Mouse (Mus musculus): ENCODE measurements around the gene Rere. TPM values are rescaled to one million over a fixed set of nuclear protein-coding genes. Genes with fewer than 3 reads are reported as not detected.
"Not testable (repeated sequence)": the region's sequence is repeated elsewhere in the genome, so short reads cannot be mapped to it uniquely, and the experiment has no call there.

Rere gene
- polyA plus RNA-seq, 1 experiment from 2014 or later: 52.0 TPM

GRCm38 (mm10) chr4:150493258-150493937 is 212.0 kb downstream of the Rere start:
- H3K27ac ChIP-seq (ENCODE audit: low read depth, low read length): no peak overlapping the region
- H3K4me3 ChIP-seq (ENCODE audit: low read depth, low read length): no peak overlapping the region
- no peak overlapping the region for H3K9ac ChIP-seq (ENCODE audit: low read length)
- H3K36me3 ChIP-seq (ENCODE audit: control insufficient read depth, insufficient read depth, low read length): no peaks in the 10 kb centered on the region
- ATAC-seq (ENCODE audit: insufficient read depth, low FRiP score, low TSS enrichment): no peak
- WGBS: 91% methylated on average over 7 of the region's 7 CpGs
- H3K4me1 ChIP-seq (ENCODE audit: control insufficient read depth, insufficient read depth, low read length): peaks cover 5% of the 10 kb centered on the region
- H3K27me3 ChIP-seq (ENCODE audit: control insufficient read depth, insufficient read depth, low read length): no peaks in the 10 kb centered on the region
- H3K4me2 ChIP-seq (ENCODE audit: low read depth): no peak overlapping the region
- no peak for DNase-seq (ENCODE audit: low spot score)
- no peaks in the 10 kb centered on the region for H3K9me3 ChIP-seq (ENCODE audit: control insufficient read depth, low read length)

- H3K9ac ChIP-seq (ENCODE audit: low read length); H3K36me3 ChIP-seq (ENCODE audit: control insufficient read depth, insufficient read depth, low read length); H3K9me3 ChIP-seq (ENCODE audit: control insufficient read depth, low read length); DNase-seq (ENCODE audit: low spot score); ATAC-seq (ENCODE audit: insufficient read depth, low FRiP score, low TSS enrichment); H3K4me2 ChIP-seq (ENCODE audit: low read depth); H3K27ac ChIP-seq (ENCODE audit: low read depth, low read length); H3K27me3 ChIP-seq (ENCODE audit: control insufficient read depth, insufficient read depth, low read length); H3K4me1 ChIP-seq (ENCODE audit: control insufficient read depth, insufficient read depth, low read length); H3K4me3 ChIP-seq (ENCODE audit: low read depth, low read length): not testable (repeated sequence)
- 90% methylated on average over 3 of the region's 5 CpGs for WGBS
These were observed 212.5 kb downstream of the Rere start for GRCm38 (mm10) chr4:150493938-150494330.

DNA sequence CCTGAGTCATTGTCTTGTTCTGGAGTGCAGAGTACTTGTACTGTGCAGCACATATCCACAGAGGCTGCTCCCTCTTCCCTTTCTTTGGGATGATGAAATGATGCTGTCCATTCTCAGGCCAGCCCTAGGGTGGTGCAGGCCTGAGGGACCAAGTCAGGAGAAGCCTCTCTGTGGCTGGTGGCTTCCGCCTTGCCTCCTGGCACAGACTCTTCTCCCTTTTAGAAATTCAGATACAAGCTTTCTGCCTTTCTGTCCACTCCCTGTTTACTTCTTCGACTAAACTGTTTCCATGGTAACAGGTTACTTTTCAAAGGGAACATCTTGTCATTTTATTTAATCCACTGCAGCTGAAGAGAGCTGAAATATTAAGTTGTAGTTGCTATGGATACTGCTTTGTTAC is 214.1 kb downstream of the Rere start:
- no peak for ATAC-seq (ENCODE audit: insufficient read depth, low FRiP score, low TSS enrichment)
- Histone ChIP-seq H3K27ac (ENCODE audit: low read depth, low read length) (no peak overlapping the region), H3K36me3 (ENCODE audit: control insufficient read depth, insufficient read depth, low read length) (no peaks in the 10 kb centered on the region), H3K4me3 (ENCODE audit: low read depth, low read length) (no peak overlapping the region), H3K4me1 (ENCODE audit: control insufficient read depth, insufficient read depth, low read length) (no peaks in the 10 kb centered on the region), H3K9me3 (ENCODE audit: control insufficient read depth, low read length) (no peaks in the 10 kb centered on the region), H3K9ac (ENCODE audit: low read length) (no peak overlapping the region), H3K4me2 (ENCODE audit: low read depth) (no peak overlapping the region), H3K27me3 (ENCODE audit: control insufficient read depth, insufficient read depth, low read length) (no peaks in the 10 kb centered on the region)
- 78% methylated on average over 2 of the region's 2 CpGs for WGBS
- no peak for DNase-seq (ENCODE audit: low spot score)

DNA sequence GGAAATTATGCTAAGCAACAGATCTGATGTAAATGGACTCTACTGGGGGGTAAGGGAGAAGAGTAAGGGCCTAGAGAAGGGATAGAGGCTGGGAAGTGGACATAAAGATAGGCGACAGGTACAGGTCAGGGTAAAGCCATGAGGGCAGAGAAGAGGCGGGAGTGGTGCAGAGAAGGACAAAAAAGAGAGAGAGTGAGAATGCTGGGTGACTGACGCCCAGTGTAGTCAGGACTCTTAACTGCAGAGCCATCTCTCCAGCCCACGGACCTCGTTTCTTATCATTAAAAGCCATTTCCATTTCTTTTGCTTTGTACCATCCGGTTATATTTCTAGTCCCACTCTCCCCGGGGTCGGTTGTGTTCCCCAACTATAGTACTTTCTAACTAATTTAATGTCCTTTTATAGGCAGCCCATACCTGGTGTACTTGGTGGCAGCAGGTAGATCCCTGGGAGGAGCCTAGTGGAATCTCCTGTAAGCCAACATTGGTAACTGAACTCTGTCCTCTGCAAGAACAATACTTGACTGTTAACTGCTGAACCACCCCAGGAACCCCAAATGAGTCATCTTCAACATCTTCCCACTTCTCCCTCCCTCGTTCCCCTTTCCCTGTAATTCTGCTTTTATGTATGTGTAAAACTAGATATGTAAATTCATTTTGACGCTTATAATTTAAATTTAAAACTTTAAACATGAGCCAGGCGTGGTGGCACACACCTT is 223.0 kb downstream of the Rere start:
- no peak overlapping the region for H3K9ac ChIP-seq (ENCODE audit: low read length)
- H3K4me3 ChIP-seq (ENCODE audit: low read depth, low read length): no peak overlapping the region
- H3K4me1 ChIP-seq (ENCODE audit: control insufficient read depth, insufficient read depth, low read length): no peaks in the 10 kb centered on the region
- ATAC-seq (ENCODE audit: insufficient read depth, low FRiP score, low TSS enrichment): no peak
- no peak overlapping the region for H3K27ac ChIP-seq (ENCODE audit: low read depth, low read length)
- H3K9me3 ChIP-seq (ENCODE audit: control insufficient read depth, low read length): no peaks in the 10 kb centered on the region
- no peak overlapping the region for H3K4me2 ChIP-seq (ENCODE audit: low read depth)
- peaks cover 11% of the 10 kb centered on the region for H3K36me3 ChIP-seq (ENCODE audit: control insufficient read depth, insufficient read depth, low read length)
- DNase-seq (ENCODE audit: low spot score): no peak
- H3K27me3 ChIP-seq (ENCODE audit: control insufficient read depth, insufficient read depth, low read length): no peaks in the 10 kb centered on the region
- 94% methylated on average over 11 of the region's 11 CpGs for WGBS

- H3K9ac ChIP-seq (ENCODE audit: low read length): no peak overlapping the region
- no peak overlapping the region for H3K4me3 ChIP-seq (ENCODE audit: low read depth, low read length)
- no peaks in the 10 kb centered on the region for H3K9me3 ChIP-seq (ENCODE audit: control insufficient read depth, low read length)
- ATAC-seq (ENCODE audit: insufficient read depth, low FRiP score, low TSS enrichment): no peak
- no peaks in the 10 kb centered on the region for H3K4me1 ChIP-seq (ENCODE audit: control insufficient read depth, insufficient read depth, low read length)
- no peaks in the 10 kb centered on the region for H3K27me3 ChIP-seq (ENCODE audit: control insufficient read depth, insufficient read depth, low read length)
- no peak overlapping the region for H3K27ac ChIP-seq (ENCODE audit: low read depth, low read length)
- DNase-seq (ENCODE audit: low spot score): no peak
- no peak overlapping the region for H3K4me2 ChIP-seq (ENCODE audit: low read depth)
- peaks cover 17% of the 10 kb centered on the region for H3K36me3 ChIP-seq (ENCODE audit: control insufficient read depth, insufficient read depth, low read length)
- WGBS: 87% methylated on average over 3 of the region's 3 CpGs
These were observed 227.7 kb downstream of the Rere start for GRCm38 (mm10) chr4:150509026-150509712.

GRCm38 (mm10) chr4:150510036-150510435 is 228.6 kb downstream of the Rere start:
- Histone ChIP-seq H3K9ac (ENCODE audit: low read length) (no peak overlapping the region), H3K27ac (ENCODE audit: low read depth, low read length) (no peak overlapping the region), H3K4me1 (ENCODE audit: control insufficient read depth, insufficient read depth, low read length) (no peaks in the 10 kb centered on the region), H3K4me3 (ENCODE audit: low read depth, low read length) (no peak overlapping the region), H3K9me3 (ENCODE audit: control insufficient read depth, low read length) (no peaks in the 10 kb centered on the region), H3K36me3 (ENCODE audit: control insufficient read depth, insufficient read depth, low read length) (peaks cover 17% of the 10 kb centered on the region), H3K4me2 (ENCODE audit: low read depth) (no peak overlapping the region), H3K27me3 (ENCODE audit: control insufficient read depth, insufficient read depth, low read length) (no peaks in the 10 kb centered on the region)
- ATAC-seq (ENCODE audit: insufficient read depth, low FRiP score, low TSS enrichment) (no peak), DNase-seq (ENCODE audit: low spot score) (no peak)
- 85% methylated on average over 2 of the region's 2 CpGs for WGBS

GRCm38 (mm10) chr4:150513387-150513786 is 231.9 kb downstream of the Rere start:
- not testable (repeated sequence) for ATAC-seq (ENCODE audit: insufficient read depth, low FRiP score, low TSS enrichment); H3K9me3 ChIP-seq (ENCODE audit: control insufficient read depth, low read length); H3K27ac ChIP-seq (ENCODE audit: low read depth, low read length); H3K27me3 ChIP-seq (ENCODE audit: control insufficient read depth, insufficient read depth, low read length); H3K9ac ChIP-seq (ENCODE audit: low read length); DNase-seq (ENCODE audit: low spot score); H3K4me1 ChIP-seq (ENCODE audit: control insufficient read depth, insufficient read depth, low read length); H3K4me3 ChIP-seq (ENCODE audit: low read depth, low read length); H3K4me2 ChIP-seq (ENCODE audit: low read depth)
- 89% methylated on average over 6 of the region's 6 CpGs for WGBS
- peaks cover 17% of the 10 kb centered on the region for H3K36me3 ChIP-seq (ENCODE audit: control insufficient read depth, insufficient read depth, low read length)

- Histone ChIP-seq H3K4me3 (ENCODE audit: low read depth, low read length) (no peak overlapping the region), H3K4me2 (ENCODE audit: low read depth) (no peak overlapping the region), H3K9ac (ENCODE audit: low read length) (no peak overlapping the region), H3K36me3 (ENCODE audit: control insufficient read depth, insufficient read depth, low read length) (peaks cover 3% of the 10 kb centered on the region; the same call in 1 of the 2 replicates), H3K27ac (ENCODE audit: low read depth, low read length) (no peak overlapping the region), H3K27me3 (ENCODE audit: control insufficient read depth, insufficient read depth, low read length) (no peaks in the 10 kb centered on the region), H3K9me3 (ENCODE audit: control insufficient read depth, low read length) (no peaks in the 10 kb centered on the region), H3K4me1 (ENCODE audit: control insufficient read depth, insufficient read depth, low read length) (no peaks in the 10 kb centered on the region)
- DNase-seq (ENCODE audit: low spot score) (no peak), ATAC-seq (ENCODE audit: insufficient read depth, low FRiP score, low TSS enrichment) (no peak)
- WGBS: 81% methylated on average over 2 of the region's 2 CpGs
These were observed 234.8 kb downstream of the Rere start for GRCm38 (mm10) chr4:150516201-150516600.

All from neural tube, embryonic 11.5 days (tissue).